Mouse (Mus musculus) telencephalon, adult 2 months (tissue): ENCODE measurements around the gene Ddx42.
"Not testable (repeated sequence)": the region's sequence is repeated elsewhere in the genome, so short reads cannot be mapped to it uniquely, and the experiment has no call there.

Experiments used
- DNase-seq: peaks from one replicate; pipeline ENCODE4 v3.0.0-alpha.2; 2011; ENCODE audit warnings: low read depth, low spot score

Ddx42 gene

GRCm38 (mm10) chr11:106216730-106217490, at the start of gene Ddx42:
TSS of gene Ddx42 (plus strand) at chr11:106216926.
- peak; percentile 99 for DNase-seq

- no peak for DNase-seq
Measured at GRCm38 (mm10) chr11:106167435-106167834, 49.3 kb upstream of the Ddx42 start.

GRCm38 (mm10) chr11:106170807-106171206, 45.9 kb upstream of the Ddx42 start:
- no peak for DNase-seq

- DNase-seq = no peak
Measured at GRCm38 (mm10) chr11:106173228-106173627, 43.5 kb upstream of the Ddx42 start.

GRCm38 (mm10) chr11:106174372-106174771, 42.4 kb upstream of the Ddx42 start:
- no peak for DNase-seq

- no peak for DNase-seq
Measured at GRCm38 (mm10) chr11:106175081-106175480, 41.6 kb upstream of the Ddx42 start.

- DNase-seq = no peak
Measured at GRCm38 (mm10) chr11:106176372-106176771, 40.4 kb upstream of the Ddx42 start.

GRCm38 (mm10) chr11:106178036-106178782, 38.5 kb upstream of the Ddx42 start:
- no peak for DNase-seq

GRCm38 (mm10) chr11:106179711-106180448, 36.8 kb upstream of the Ddx42 start:
- DNase-seq = peak; percentile 74

- DNase-seq = no peak
Measured at GRCm38 (mm10) chr11:106180449-106180801, 36.3 kb upstream of the Ddx42 start.

GRCm38 (mm10) chr11:106187326-106187725, 29.4 kb upstream of the Ddx42 start:
- DNase-seq = no peak

- no peak for DNase-seq
Measured at GRCm38 (mm10) chr11:106191716-106192115, 25.0 kb upstream of the Ddx42 start.

GRCm38 (mm10) chr11:106192241-106192640, 24.5 kb upstream of the Ddx42 start:
- DNase-seq = no peak

GRCm38 (mm10) chr11:106192657-106193370, 23.9 kb upstream of the Ddx42 start:
- DNase-seq = no peak

- DNase-seq = peak; percentile 98
Measured at GRCm38 (mm10) chr11:106193371-106194154, 23.2 kb upstream of the Ddx42 start.

- no peak for DNase-seq
Measured at GRCm38 (mm10) chr11:106194155-106194541, 22.6 kb upstream of the Ddx42 start.

GRCm38 (mm10) chr11:106194891-106195290, 21.8 kb upstream of the Ddx42 start:
- DNase-seq = no peak

GRCm38 (mm10) chr11:106195341-106195740, 21.4 kb upstream of the Ddx42 start:
- no peak for DNase-seq

GRCm38 (mm10) chr11:106198277-106198676, 18.4 kb upstream of the Ddx42 start:
- no peak for DNase-seq

GRCm38 (mm10) chr11:106199997-106200396, 16.7 kb upstream of the Ddx42 start:
- DNase-seq = not testable (repeated sequence)

GRCm38 (mm10) chr11:106200756-106201155, 16.0 kb upstream of the Ddx42 start:
- DNase-seq = no peak
